Mouse (Mus musculus) cortical plate, adult 2 months (tissue): ENCODE data around the gene Gm45062. TPM values are rescaled to one million over a fixed set of nuclear protein-coding genes. Genes with fewer than 3 reads are reported as not detected.
A peak's percentile ranks its signal among the peaks of the same experiment; 100 is the strongest.

ENCODE experiments used
- H3K27ac ChIP-seq: fragments of 200-500 bp; 2 replicates; pipeline ENCODE4 v1.5.1; 2012; ENCODE audit warnings: low read length, control low read depth, inconsistent platforms; ENCODE audit not compliant: insufficient read depth
- H3K4me1 ChIP-seq: fragments of 200-500 bp; 2 replicates; pipeline ENCODE4 v1.6.1; 2011; ENCODE audit warnings: low read length; ENCODE audit not compliant: control insufficient read depth, insufficient read depth
- H3K4me3 ChIP-seq: fragments of 200-500 bp; 2 replicates; pipeline ENCODE4 v1.5.1; 2011; ENCODE audit warnings: mild to moderate bottlenecking, low read length, control low read depth; ENCODE audit not compliant: insufficient read depth
- CTCF ChIP-seq: fragments of 200-500 bp; IDR thresholded peaks from 2 replicates; pipeline ENCODE4 v1.5.1; 2011; ENCODE audit warnings: mild to moderate bottlenecking, control low read depth, low read length; ENCODE audit not compliant: insufficient read depth; ENCODE audit errors: extremely low read depth
- POLR2A ChIP-seq: fragments of 200-500 bp; IDR thresholded peaks from 2 replicates; pipeline ENCODE4 v1.6.1; 2011; ENCODE audit warnings: mild to moderate bottlenecking, low read length, control low read depth; ENCODE audit not compliant: insufficient read depth; ENCODE audit errors: extremely low read depth
- polyA plus RNA-seq: library from polyadenylated mRNA; depleted of rRNA; stranded (reverse); fragments of >200 nt; gene quantifications from 2 replicates; pipeline ENCODE4 v1.2.3, GENCODE M21; 2012

Gene Gm45062
- polyA plus RNA-seq, 1 experiment = 21.9 TPM

GRCm38 (mm10) chr6:8421959-8422581, 162.8 kb downstream of the Gm45062 start:
- Histone ChIP-seq H3K4me1 (peaks cover 4% of the 10 kb centered on the region; the same call in 1 of the 2 replicates), H3K4me3 (no peak overlapping the region), H3K27ac (no peak overlapping the region)
- TF ChIP-seq CTCF = no peak
- TF ChIP-seq POLR2A = no peak

GRCm38 (mm10) chr6:8423142-8423541, 163.9 kb downstream of the Gm45062 start:
- Histone ChIP-seq H3K4me1 (peaks cover 4% of the 10 kb centered on the region; the same call in 1 of the 2 replicates), H3K27ac (no peak overlapping the region), H3K4me3 (no peak overlapping the region)
- no peak for TF ChIP-seq POLR2A
- no peak for TF ChIP-seq CTCF

- no peak for TF ChIP-seq CTCF
- TF ChIP-seq POLR2A = no peak
- Histone ChIP-seq H3K4me3 (no peak overlapping the region), H3K4me1 (peaks cover 2% of the 10 kb centered on the region), H3K27ac (no peak overlapping the region)
These were observed 168.4 kb downstream of the Gm45062 start for GRCm38 (mm10) chr6:8427692-8428091.

GRCm38 (mm10) chr6:8430610-8431234, 171.5 kb downstream of the Gm45062 start:
- Histone ChIP-seq H3K27ac (no peak overlapping the region), H3K4me1 (peaks cover 2% of the 10 kb centered on the region; the same call in 1 of the 2 replicates), H3K4me3 (no peak overlapping the region)
- TF ChIP-seq POLR2A (no peak), CTCF (no peak)

GRCm38 (mm10) chr6:8433179-8433578, 173.9 kb downstream of the Gm45062 start:
- TF ChIP-seq POLR2A = no peak
- no peak for TF ChIP-seq CTCF
- no peak overlapping the region for H3K4me3 ChIP-seq
- peaks cover 2% of the 10 kb centered on the region; the same call in 1 of the 2 replicates for H3K4me1 ChIP-seq
- H3K27ac ChIP-seq = no peak overlapping the region

- H3K4me3 ChIP-seq = no peak overlapping the region
- no peaks in the 10 kb centered on the region for H3K4me1 ChIP-seq
- no peak overlapping the region for H3K27ac ChIP-seq
- TF ChIP-seq CTCF = no peak
- no peak for TF ChIP-seq POLR2A
These were observed 178.7 kb downstream of the Gm45062 start for GRCm38 (mm10) chr6:8437937-8438336.

GRCm38 (mm10) chr6:8441814-8442213, 182.6 kb downstream of the Gm45062 start:
- Histone ChIP-seq H3K27ac (no peak overlapping the region), H3K4me1 (no peaks in the 10 kb centered on the region; the same call in 1 of the 2 replicates), H3K4me3 (no peak overlapping the region)
- TF ChIP-seq POLR2A (no peak), CTCF (no peak)

- no peaks in the 10 kb centered on the region; the same call in 1 of the 2 replicates for H3K4me1 ChIP-seq
- peak overlapping the region; percentile 39; the same call in 1 of the 2 replicates for H3K27ac ChIP-seq
- H3K4me3 ChIP-seq = no peak overlapping the region
- TF ChIP-seq CTCF (no peak), POLR2A (no peak)
These were observed 187.5 kb downstream of the Gm45062 start for GRCm38 (mm10) chr6:8446786-8447185.

- H3K4me1 ChIP-seq = no peaks in the 10 kb centered on the region
- H3K4me3 ChIP-seq = no peak overlapping the region
- no peak overlapping the region for H3K27ac ChIP-seq
- TF ChIP-seq CTCF (no peak), POLR2A (no peak)
These were observed 196.3 kb downstream of the Gm45062 start for GRCm38 (mm10) chr6:8455599-8455998.

GRCm38 (mm10) chr6:8458596-8458995, 199.3 kb downstream of the Gm45062 start:
- TF ChIP-seq POLR2A (no peak), CTCF (no peak)
- H3K4me3 ChIP-seq = no peak overlapping the region
- H3K27ac ChIP-seq = no peak overlapping the region
- H3K4me1 ChIP-seq = no peaks in the 10 kb centered on the region
